Mouse (Mus musculus) thymus, postnatal 36 days (tissue): ENCODE data around the gene Ccz1.
"Not testable (repeated sequence)": the region's sequence is repeated elsewhere in the genome, so short reads cannot be mapped to it uniquely, and the experiment has no call there.

Experiments
- DNase-seq, 2 experiments: peaks; one replicate each; pipeline ENCODE4 v3.0.0; 2022; ENCODE audit warnings: mixed read lengths in 2 of 2

Ccz1 gene

GRCm38 (mm10) chr5:144014551-144015311, at the start of gene Ccz1:
Gene Ccz1 (minus strand): TSS chr5:144014877.
- DNase-seq: peak; percentile 69 to 81

- DNase-seq: no peak
Observed at GRCm38 (mm10) chr5:144064093-144064492, 49.4 kb upstream of the Ccz1 start.

- no peak for DNase-seq
Observed at GRCm38 (mm10) chr5:144054340-144054739, 39.7 kb upstream of the Ccz1 start.

GRCm38 (mm10) chr5:144053450-144053849, 38.8 kb upstream of the Ccz1 start:
- DNase-seq: no peak

GRCm38 (mm10) chr5:144051268-144051667, 36.6 kb upstream of the Ccz1 start:
- DNase-seq: peak; percentile 8 to 9

- DNase-seq: no peak
Observed at GRCm38 (mm10) chr5:144049881-144050280, 35.2 kb upstream of the Ccz1 start.

GRCm38 (mm10) chr5:144047324-144047723, 32.6 kb upstream of the Ccz1 start:
- DNase-seq: no peak

GRCm38 (mm10) chr5:144043166-144043565, 28.5 kb upstream of the Ccz1 start:
- no peak for DNase-seq

- peak; percentile 64 to 69 for DNase-seq
Observed at GRCm38 (mm10) chr5:144040720-144041364, 26.2 kb upstream of the Ccz1 start.

GRCm38 (mm10) chr5:144039886-144040285, 25.2 kb upstream of the Ccz1 start:
- DNase-seq: no peak

GRCm38 (mm10) chr5:144039156-144039675, 24.5 kb upstream of the Ccz1 start:
- DNase-seq: no peak

- no peak for DNase-seq
Observed at GRCm38 (mm10) chr5:144036952-144037351, 22.3 kb upstream of the Ccz1 start.

GRCm38 (mm10) chr5:144034567-144034966, 19.9 kb upstream of the Ccz1 start:
- no peak for DNase-seq

GRCm38 (mm10) chr5:144032491-144032890, 17.8 kb upstream of the Ccz1 start:
- DNase-seq: no peak

- DNase-seq: no peak
Observed at GRCm38 (mm10) chr5:144026620-144027263, 12.1 kb upstream of the Ccz1 start, which contains the start of gene Ocm. Gene Ocm (minus strand): TSS chr5:144026670.

GRCm38 (mm10) chr5:144015845-144016244, 1.2 kb upstream of the Ccz1 start:
- no peak for DNase-seq

- no peak for DNase-seq
Observed at GRCm38 (mm10) chr5:144015312-144015650, 604 bp upstream of the Ccz1 start.

- DNase-seq: not testable (repeated sequence)
Observed at GRCm38 (mm10) chr5:144013366-144014134, 1.1 kb downstream of the Ccz1 start.

- DNase-seq: no peak
Observed at GRCm38 (mm10) chr5:144002461-144003192, 12.1 kb downstream of the Ccz1 start.

- DNase-seq: no peak
Observed at GRCm38 (mm10) chr5:143999409-143999808, 15.3 kb downstream of the Ccz1 start.

GRCm38 (mm10) chr5:143994632-143995365, 19.9 kb downstream of the Ccz1 start:
- DNase-seq: no peak
